Mouse (Mus musculus) megakaryocyte, embryonic 14.5 days (primary cell): ENCODE results near the gene Tmem189.

Experiments used
- FLI1 ChIP-seq: IDR thresholded peaks from 2 replicates; pipeline ENCODE4 v1.6.1; 2012; ENCODE audit warnings: low read length, inconsistent platforms, mixed read lengths
- GATA1 ChIP-seq: IDR thresholded peaks from 3 replicates; pipeline ENCODE4 v1.6.1; 2012; ENCODE audit warnings: mixed read lengths, low read length, inconsistent platforms, borderline replicate concordance

DNA sequence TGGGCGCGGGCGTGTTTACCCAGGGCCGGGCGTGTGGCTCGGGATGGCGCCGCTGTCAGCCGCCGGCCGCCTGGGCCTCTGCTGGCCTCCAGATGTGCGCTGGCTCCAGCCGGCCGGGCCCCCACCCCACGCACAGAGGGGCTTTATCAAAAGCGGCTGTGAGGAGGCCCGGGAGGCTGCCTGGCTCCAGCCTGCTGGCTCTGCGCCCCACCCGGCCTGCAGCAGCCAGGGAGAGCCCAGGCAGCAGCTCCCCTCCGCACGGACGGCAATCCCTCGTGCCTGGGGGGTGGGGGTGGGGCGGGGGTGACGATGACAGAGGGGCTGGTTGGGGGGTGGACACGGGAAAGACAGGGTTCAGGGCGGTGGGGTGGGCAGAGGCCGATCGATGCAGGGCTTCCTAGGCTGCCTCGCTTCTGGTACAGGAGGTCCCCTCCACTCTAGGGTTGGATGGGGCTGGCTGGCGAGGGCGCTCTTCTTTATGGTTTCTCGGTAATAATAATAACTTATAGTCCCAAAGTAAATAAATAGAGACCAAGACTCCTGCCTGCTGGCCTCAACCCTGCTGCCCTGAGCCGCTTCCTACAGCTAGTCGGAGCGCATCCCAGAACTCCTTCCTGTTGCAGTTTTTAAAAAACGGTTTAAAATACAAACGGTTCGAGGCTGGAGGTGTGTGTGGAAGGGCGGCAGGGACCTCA lies 92.0 kb downstream of the Tmem189 start:
- TF ChIP-seq GATA1 (no peak), FLI1 (no peak)
